Mouse (Mus musculus): ENCODE measurements at regions not wholly inside any gene's neighbourhood (a gene's known extent, or its start where the extent isn't known, plus 50 kb on each side); places are given as distances from the start of the nearest gene placed in this dataset.

DNA sequence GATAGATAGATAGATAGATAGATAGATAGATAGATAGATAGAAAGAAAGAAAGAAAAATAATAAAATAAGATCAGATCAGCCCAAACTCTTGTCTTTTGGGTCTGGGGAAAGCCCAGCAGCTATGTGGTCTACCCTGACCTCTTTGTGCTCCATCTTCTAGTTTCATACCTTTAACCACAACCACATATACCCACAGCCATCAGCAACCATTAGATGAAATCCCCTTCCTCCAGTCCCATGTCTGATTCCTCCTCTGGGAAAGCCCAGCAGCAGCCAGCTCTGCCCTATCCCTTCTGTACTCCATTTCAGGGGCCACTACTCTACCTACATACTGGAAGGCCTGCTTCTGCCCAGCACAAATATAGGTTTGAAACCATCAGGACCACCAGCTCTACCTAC, 69.0 kb upstream of the C1qtnf7 start:
- Histone ChIP-seq H3K4me1 (ENCODE audit: control insufficient read depth, insufficient read depth, low read length) (no peaks in the 10 kb centered on the region), H3K36me3 (ENCODE audit: control insufficient read depth, insufficient read depth, low read length) (no peaks in the 10 kb centered on the region), H3K79me2 (ENCODE audit: control insufficient read depth, insufficient read depth, low read length) (no peaks in the 10 kb centered on the region), H3K27me3 (ENCODE audit: control insufficient read depth, insufficient read depth, low read length) (no peaks in the 10 kb centered on the region), H3K4me3 (ENCODE audit: insufficient read depth, low read depth, low read length) (no peak overlapping the region), H3K9ac (ENCODE audit: low read depth, low read length) (no peak overlapping the region), H3K27ac (replicated peaks; ENCODE audit: insufficient read depth, low read depth, low read length) (no peak overlapping the region)
- TF ChIP-seq POLR2A (IDR thresholded peaks at IDR 0.05; ENCODE audit: extremely low read depth, insufficient read depth, low read length) (no peak), CTCF (IDR thresholded peaks at IDR 0.05; ENCODE audit: low read depth, low read length) (no peak)
- no peak for DNase-seq (ENCODE audit: extremely low read depth, low read depth, low spot score)

DNA sequence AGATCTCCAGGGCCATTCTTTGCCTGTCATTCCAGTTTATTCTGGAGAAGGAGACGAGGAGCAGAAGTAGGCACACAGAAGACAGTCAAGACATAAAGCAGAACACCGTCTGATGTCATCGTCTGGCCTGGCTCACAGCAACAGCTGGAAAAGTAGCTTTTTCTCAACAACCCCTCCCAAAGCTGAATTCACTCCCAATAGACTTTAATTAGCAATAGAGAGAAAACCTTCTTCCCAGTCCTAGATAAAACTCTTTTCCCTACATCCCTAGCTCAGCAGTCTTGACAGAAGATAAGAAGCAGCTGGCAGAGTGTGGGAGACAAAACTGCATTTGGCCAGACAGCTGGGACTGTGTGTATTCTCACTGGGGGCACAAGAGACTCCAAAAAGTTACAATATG, 59.3 kb upstream of the C1qtnf7 start:
- Histone ChIP-seq H3K36me3 (ENCODE audit: control insufficient read depth, insufficient read depth, low read length) (no peaks in the 10 kb centered on the region), H3K27ac (replicated peaks; ENCODE audit: insufficient read depth, low read depth, low read length) (no peak overlapping the region), H3K27me3 (ENCODE audit: control insufficient read depth, insufficient read depth, low read length) (no peaks in the 10 kb centered on the region), H3K79me2 (ENCODE audit: control insufficient read depth, insufficient read depth, low read length) (no peaks in the 10 kb centered on the region), H3K4me1 (ENCODE audit: control insufficient read depth, insufficient read depth, low read length) (no peaks in the 10 kb centered on the region), H3K9ac (ENCODE audit: low read depth, low read length) (no peak overlapping the region), H3K4me3 (ENCODE audit: insufficient read depth, low read depth, low read length) (no peak overlapping the region)
- TF ChIP-seq CTCF (IDR thresholded peaks at IDR 0.05; ENCODE audit: low read depth, low read length) (no peak), POLR2A (IDR thresholded peaks at IDR 0.05; ENCODE audit: extremely low read depth, insufficient read depth, low read length) (no peak)
- DNase-seq (ENCODE audit: extremely low read depth, low read depth, low spot score), result peak; percentile 31
- WGBS, result 72% methylated on average over 3 of the region's 3 CpGs

DNA sequence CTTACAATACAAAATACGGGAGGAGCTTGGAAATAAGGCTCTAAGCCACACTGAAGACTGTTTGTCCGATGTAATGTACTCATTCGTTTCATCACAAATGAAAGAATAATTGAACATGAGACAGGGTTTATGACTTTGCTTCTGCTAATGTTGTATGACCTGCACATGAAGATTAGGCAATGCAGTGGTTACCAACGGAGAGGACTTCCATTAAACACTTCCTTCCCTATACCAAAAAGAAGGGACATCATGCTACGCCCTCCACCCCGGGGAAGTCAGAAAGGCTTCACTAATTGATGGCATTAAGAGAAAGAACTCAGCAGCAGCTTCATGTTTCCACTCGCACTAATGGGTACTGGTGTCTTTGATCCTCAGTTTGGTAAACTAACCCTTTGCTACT, 57.6 kb upstream of the C1qtnf7 start:
- no peaks in the 10 kb centered on the region for H3K27me3 ChIP-seq (ENCODE audit: control insufficient read depth, insufficient read depth, low read length)
- no peak overlapping the region for H3K27ac ChIP-seq (replicated peaks; ENCODE audit: insufficient read depth, low read depth, low read length)
- TF ChIP-seq POLR2A (IDR thresholded peaks at IDR 0.05; ENCODE audit: extremely low read depth, insufficient read depth, low read length) (no peak), CTCF (IDR thresholded peaks at IDR 0.05; ENCODE audit: low read depth, low read length) (no peak)
- no peak overlapping the region for H3K9ac ChIP-seq (ENCODE audit: low read depth, low read length)
- no peaks in the 10 kb centered on the region for H3K4me1 ChIP-seq (ENCODE audit: control insufficient read depth, insufficient read depth, low read length)
- H3K79me2 ChIP-seq (ENCODE audit: control insufficient read depth, insufficient read depth, low read length), result no peaks in the 10 kb centered on the region
- H3K4me3 ChIP-seq (ENCODE audit: insufficient read depth, low read depth, low read length), result no peak overlapping the region
- H3K36me3 ChIP-seq (ENCODE audit: control insufficient read depth, insufficient read depth, low read length), result no peaks in the 10 kb centered on the region
- WGBS, result 80% methylated on average over 7 of the region's 7 CpGs
- no peak for DNase-seq (ENCODE audit: extremely low read depth, low read depth, low spot score)

GRCm38 (mm10) chr5:43461987-43462715, 53.2 kb upstream of the C1qtnf7 start:
- Histone ChIP-seq H3K4me1 (ENCODE audit: control insufficient read depth, insufficient read depth, low read length) (no peaks in the 10 kb centered on the region), H3K27ac (replicated peaks; ENCODE audit: insufficient read depth, low read depth, low read length) (no peak overlapping the region), H3K9ac (ENCODE audit: low read depth, low read length) (no peak overlapping the region), H3K79me2 (ENCODE audit: control insufficient read depth, insufficient read depth, low read length) (no peaks in the 10 kb centered on the region), H3K36me3 (ENCODE audit: control insufficient read depth, insufficient read depth, low read length) (no peaks in the 10 kb centered on the region), H3K27me3 (ENCODE audit: control insufficient read depth, insufficient read depth, low read length) (no peaks in the 10 kb centered on the region), H3K4me3 (ENCODE audit: insufficient read depth, low read depth, low read length) (no peak overlapping the region)
- DNase-seq (ENCODE audit: extremely low read depth, low read depth, low spot score), result no peak
- WGBS, result 94% methylated on average over 1 of the region's 1 CpGs
- TF ChIP-seq POLR2A (IDR thresholded peaks at IDR 0.05; ENCODE audit: extremely low read depth, insufficient read depth, low read length) (no peak), CTCF (IDR thresholded peaks at IDR 0.05; ENCODE audit: low read depth, low read length) (no peak)
